30 mouse cellular contexts compared by ENCODE assay signal in genomic region chr19:57221684-57222235, GRCm38 (mm10).
DNase-seq lines count a peak whose midpoint lies in the region; ATAC-seq and TF ChIP-seq lines count a peak whose summit lies in the region.
"Had no signal": no experiment of that assay in that cellular context is flagged by ENCODE, and none has a peak within 500 bp of the region (broad histone marks: within the 10 kb centered on the region; RNA-seq: fewer than 3 reads in every experiment).

No protein-coding gene starts in this region.

- no peaks in the 10 kb centered on the region for H3K9me3 ChIP-seq in intestine, postnatal 0 days (ENCODE audit: control insufficient read depth)
- H3K9me3 ChIP-seq in intestine, embryonic 16.5 days (ENCODE audit: control insufficient read depth, low read length), result no peaks in the 10 kb centered on the region
- H3K9me3 ChIP-seq: embryonic facial prominence, embryonic 12.5 days; hindbrain, embryonic 10.5 days; limb, embryonic 13.5 days; liver, embryonic 13.5 days; megakaryocyte, embryonic 14.5 days; midbrain, embryonic 12.5 days had no signal

- DNase-seq in cerebellum, postnatal 10 days, result peak; percentile 42 to 45
- DNase-seq in cerebellum, postnatal 4 days (ENCODE audit: low spot score in 2 of 2), result no peak
- DNase-seq in 3134 (ENCODE audit: extremely low read depth, insufficient read length, low spot score) (peak; percentile 45), NIH3T3 (ENCODE audit: low read depth) (peak; percentile 77)
- no peak for DNase-seq in embryo, embryonic 10 days (ENCODE audit: low spot score)
- no peak for DNase-seq in layer of hippocampus, postnatal 14 days (ENCODE audit: low spot score in 2 of 2)
- DNase-seq: adrenal gland, adult 8-10 months; B cell, adult 2 months; cerebellum, postnatal 14 days; embryo, embryonic 11 days; kidney, adult 8-10 months; layer of hippocampus, adult 9-11 months; liver, embryonic 13.5 days; lung, adult 18-20 months; lung, postnatal 4 days; retina, postnatal 1 day; right cerebral cortex, postnatal 14 days; thymus, adult 18-20 months; thymus, postnatal 25 days had no signal

- 49% methylated on average over 7 of the region's 7 CpGs for WGBS in intestine, postnatal 0 days
- WGBS in intestine, embryonic 16.5 days, result 32% methylated on average over 7 of the region's 7 CpGs

- no peak for TF ChIP-seq CTCF in intestine, postnatal 0 days (IDR thresholded peaks at IDR 0.05; ENCODE audit: low read depth)

- H3K4me1 ChIP-seq in intestine, postnatal 0 days (replicated peaks; ENCODE audit: control insufficient read depth, insufficient read depth, low read length), result no peaks in the 10 kb centered on the region
- H3K4me1 ChIP-seq in intestine, embryonic 16.5 days (ENCODE audit: control insufficient read depth, insufficient read depth, low read length), result no peaks in the 10 kb centered on the region
- H3K4me1 ChIP-seq: megakaryocyte, embryonic 14.5 days had no signal

- H3K27me3 ChIP-seq in intestine, postnatal 0 days (replicated peaks; ENCODE audit: control insufficient read depth, insufficient read depth, low read length), result no peaks in the 10 kb centered on the region
- H3K27me3 ChIP-seq in intestine, embryonic 16.5 days (replicated peaks; ENCODE audit: control insufficient read depth, insufficient read depth, low read length), result no peaks in the 10 kb centered on the region
- H3K27me3 ChIP-seq: embryonic facial prominence, embryonic 12.5 days; liver, embryonic 13.5 days; midbrain, embryonic 12.5 days had no signal

- no peak overlapping the region for H3K9ac ChIP-seq in intestine, postnatal 0 days (ENCODE audit: low read depth, low read length)
- H3K9ac ChIP-seq in intestine, embryonic 16.5 days (ENCODE audit: low read depth, low read length), result no peak overlapping the region
- H3K9ac ChIP-seq: embryonic facial prominence, embryonic 12.5 days; limb, embryonic 13.5 days; liver, embryonic 13.5 days; midbrain, embryonic 12.5 days had no signal

- H3K36me3 ChIP-seq in intestine, postnatal 0 days (ENCODE audit: control insufficient read depth, insufficient read depth), result no peaks in the 10 kb centered on the region
- no peaks in the 10 kb centered on the region for H3K36me3 ChIP-seq in intestine, embryonic 16.5 days (ENCODE audit: control insufficient read depth, insufficient read depth, low read length)
- H3K36me3 ChIP-seq: embryonic facial prominence, embryonic 12.5 days; hindbrain, embryonic 10.5 days; limb, embryonic 13.5 days; liver, embryonic 13.5 days; midbrain, embryonic 12.5 days had no signal

- H3K4me2 ChIP-seq in intestine, postnatal 0 days (replicated peaks; ENCODE audit: low read depth), result 0 out of 2 replicates have a peak overlapping the region, but pooled peaks have one; percentile 6
- no peak overlapping the region for H3K4me2 ChIP-seq in intestine, embryonic 16.5 days (ENCODE audit: low read depth, low read length)
- H3K4me2 ChIP-seq: embryonic facial prominence, embryonic 12.5 days; limb, embryonic 13.5 days; liver, embryonic 13.5 days; midbrain, embryonic 12.5 days had no signal

- ATAC-seq in intestine, postnatal 0 days, result no peak
- ATAC-seq in intestine, embryonic 16.5 days, result no peak
- ATAC-seq: forebrain, embryonic 14.5 days; hindbrain, embryonic 16.5 days; lung, postnatal 0 days had no signal

- no peak overlapping the region for H3K27ac ChIP-seq in intestine, postnatal 0 days (ENCODE audit: low read depth, low read length)
- no peak overlapping the region for H3K27ac ChIP-seq in intestine, embryonic 16.5 days (ENCODE audit: low read length)
- H3K27ac ChIP-seq: embryonic facial prominence, embryonic 12.5 days; hindbrain, embryonic 10.5 days; kidney, postnatal 0 days; limb, embryonic 13.5 days; liver, embryonic 13.5 days; midbrain, embryonic 12.5 days had no signal

- no peak overlapping the region for H3K4me3 ChIP-seq in intestine, postnatal 0 days (ENCODE audit: low read depth, low read length)
- no peak overlapping the region for H3K4me3 ChIP-seq in intestine, embryonic 16.5 days (ENCODE audit: low read length)
- H3K4me3 ChIP-seq: embryonic facial prominence, embryonic 12.5 days; hindbrain, embryonic 10.5 days; limb, embryonic 13.5 days; liver, embryonic 13.5 days; megakaryocyte, embryonic 14.5 days; midbrain, embryonic 12.5 days had no signal

Comparison
In these comparisons a context has a peak if more than half of its experiments do, and no peak if none do; other contexts are left out.
1. DNase-seq: peak in cerebellum, postnatal 10 days (2 of 2), 3134 (single experiment) and NIH3T3 (single experiment); none in cerebellum, postnatal 4 days (0 of 2), embryo, embryonic 10 days (single experiment) and layer of hippocampus, postnatal 14 days (0 of 2).